7 mouse cellular contexts compared by ENCODE assay signal in genomic region chr15:79351331-79351767, GRCm38 (mm10). TPM values are rescaled to one million over a fixed set of nuclear protein-coding genes. Genes with fewer than 3 reads are reported as not detected.
DNase-seq lines count a peak whose midpoint lies in the region; ATAC-seq and TF ChIP-seq lines count a peak whose summit lies in the region.

No protein-coding gene starts in this region.

- peak overlapping the region; percentile 23; the same call in 1 of the 2 replicates for H3K4me2 ChIP-seq in intestine, embryonic 16.5 days (ENCODE audit: low read depth, low read length)
- H3K4me2 ChIP-seq in lung, embryonic 14.5 days = peak overlapping the region; percentile 47

- H3K9ac ChIP-seq in intestine, embryonic 16.5 days (ENCODE audit: low read depth, low read length) = peak overlapping the region; percentile 48
- H3K9ac ChIP-seq in lung, embryonic 14.5 days = peak overlapping the region; percentile 35; the same call in 1 of the 2 replicates

- TF ChIP-seq CTCF in gastrocnemius, adult 2 months (IDR thresholded peaks at IDR 0.05) = peak; percentile 15; the same call in 1 of the 2 replicates
- peak; percentile 42; the same call in 1 of the 2 replicates for TF ChIP-seq CTCF in lung, embryonic 14.5 days (IDR thresholded peaks at IDR 0.05; ENCODE audit: low read depth)

- H3K4me3 ChIP-seq in gastrocnemius, adult 2 months = peak overlapping the region; percentile 51
- H3K4me3 ChIP-seq in intestine, embryonic 16.5 days (ENCODE audit: low read length) = 0 out of 2 replicates have a peak overlapping the region, but pooled peaks have one; percentile 10
- no peak overlapping the region for H3K4me3 ChIP-seq in lung, embryonic 14.5 days (ENCODE audit: low read depth, low read length)

- H3K36me3 ChIP-seq in intestine, embryonic 16.5 days (ENCODE audit: control insufficient read depth, insufficient read depth, low read length) = no peaks in the 10 kb centered on the region
- H3K36me3 ChIP-seq in lung, embryonic 14.5 days (ENCODE audit: insufficient read depth) = no peaks in the 10 kb centered on the region

- H3K4me1 ChIP-seq in intestine, embryonic 16.5 days (ENCODE audit: control insufficient read depth, insufficient read depth, low read length) = peaks cover 53% of the 10 kb centered on the region
- peaks cover 20% of the 10 kb centered on the region for H3K4me1 ChIP-seq in lung, embryonic 14.5 days (ENCODE audit: insufficient read depth)

- H3K27me3 ChIP-seq in intestine, embryonic 16.5 days (replicated peaks; ENCODE audit: control insufficient read depth, insufficient read depth, low read length) = no peaks in the 10 kb centered on the region
- no peaks in the 10 kb centered on the region for H3K27me3 ChIP-seq in lung, embryonic 14.5 days (ENCODE audit: insufficient read depth, low read length)

- ATAC-seq in intestine, embryonic 16.5 days = no peak
- ATAC-seq in lung, embryonic 14.5 days (ENCODE audit: insufficient read depth) = peak; percentile 19; the same call in 1 of the 2 replicates

- H3K9me3 ChIP-seq in intestine, embryonic 16.5 days (ENCODE audit: control insufficient read depth, low read length) = no peaks in the 10 kb centered on the region
- no peaks in the 10 kb centered on the region for H3K9me3 ChIP-seq in lung, embryonic 14.5 days (ENCODE audit: low read depth, low read length)

- intact Hi-C loops in gastrocnemius, adult 2 months (cut with DNase I) = no loop called here

- WGBS in intestine, embryonic 16.5 days = 37% methylated on average over 15 of the region's 15 CpGs
- 12% methylated on average over 15 of the region's 15 CpGs for WGBS in lung, embryonic 14.5 days

- DNase-seq in adrenal gland, postnatal 10 days = peak; percentile 60
- peak; percentile 84 for DNase-seq in gastrocnemius, adult 2 months
- peak; percentile 78 for DNase-seq in lung, embryonic 14.5 days
- DNase-seq in cerebellum, adult 8-10 months = no peak
- DNase-seq in right cerebral cortex, adult 2 months (ENCODE audit: low spot score in 2 of 2) = no peak
- no peak for DNase-seq in thymus, postnatal 14 days

- H3K27ac ChIP-seq in gastrocnemius, adult 2 months = peak overlapping the region; percentile 82
- peak overlapping the region; percentile 29; the same call in 1 of the 2 replicates for H3K27ac ChIP-seq in intestine, embryonic 16.5 days (ENCODE audit: low read length)
- H3K27ac ChIP-seq in lung, embryonic 14.5 days (ENCODE audit: low read depth) = peak overlapping the region; percentile 75; the same call in 1 of the 2 replicates

RNA-seq across cellular contexts. Expression of gene Maff, which starts 4.9 kb away (rescaled TPM):
- total RNA-seq in adrenal gland, postnatal 10 days (2021) = 10 to 100 TPM in 1 of 2 experiments, 1 to 10 TPM in 1; 3.6 to 10.8 TPM
- 1 to 10 TPM; 4.0 to 8.8 TPM for total RNA-seq in gastrocnemius, adult 2 months (2021)
- polyA plus RNA-seq in intestine, embryonic 16.5 days (2015; fragmentation: Nextera tagmentation; extraction: Ambion mirVana) = 6.0 and 7.1 TPM in 2 replicates
- polyA plus RNA-seq in lung, embryonic 14.5 days (2014; fragmentation: Nextera tagmentation; extraction: Ambion mirVana) = 3.3 and 4.3 TPM in 2 replicates

RNA-seq across cellular contexts. Expression of gene Pla2g6, which starts 23.2 kb away (rescaled TPM):
- 10 to 100 TPM; 27.0 to 27.5 TPM for total RNA-seq in adrenal gland, postnatal 10 days (2021)
- 10 to 100 TPM; 19.4 to 20.1 TPM for total RNA-seq in gastrocnemius, adult 2 months (2021)
- polyA plus RNA-seq in intestine, embryonic 16.5 days (2015; fragmentation: Nextera tagmentation; extraction: Ambion mirVana) = 27.1 and 28.3 TPM in 2 replicates
- polyA plus RNA-seq in lung, embryonic 14.5 days (2014; fragmentation: Nextera tagmentation; extraction: Ambion mirVana) = 15.2 and 18.4 TPM in 2 replicates

RNA-seq across cellular contexts. Expression of gene Tmem184b, which starts 52.0 kb away (rescaled TPM):
- 10 to 100 TPM; 51.4 to 56.6 TPM for total RNA-seq in adrenal gland, postnatal 10 days (2021)
- 10 to 100 TPM; 26.1 to 36.7 TPM for total RNA-seq in gastrocnemius, adult 2 months (2021)
- polyA plus RNA-seq in intestine, embryonic 16.5 days (2015; fragmentation: Nextera tagmentation; extraction: Ambion mirVana) = 43.6 and 46.4 TPM in 2 replicates
- 77.3 and 78.3 TPM in 2 replicates for polyA plus RNA-seq in lung, embryonic 14.5 days (2014; fragmentation: Nextera tagmentation; extraction: Ambion mirVana)

Comparison
In these comparisons a context has a peak if more than half of its experiments do, and no peak if none do; other contexts are left out.
1. DNase-seq: peak in adrenal gland, postnatal 10 days (single experiment), gastrocnemius, adult 2 months (single experiment) and lung, embryonic 14.5 days (single experiment); none in cerebellum, adult 8-10 months (single experiment), right cerebral cortex, adult 2 months (0 of 2) and thymus, postnatal 14 days (single experiment).
2. H3K27ac ChIP-seq: peak in every context shown above with its lines; median percentile 82 in gastrocnemius, adult 2 months; 75 in lung, embryonic 14.5 days; 29 in intestine, embryonic 16.5 days.